11 mouse cellular contexts compared by ENCODE assay signal in genomic region chr5:115098195-115098594, GRCm38 (mm10). TPM values are rescaled to one million over a fixed set of nuclear protein-coding genes. Genes with fewer than 3 reads are reported as not detected.
DNase-seq lines count a peak whose midpoint lies in the region; ATAC-seq and TF ChIP-seq lines count a peak whose summit lies in the region.
"Had no signal": no experiment of that assay in that cellular context is flagged by ENCODE, and none has a peak within 500 bp of the region (broad histone marks: within the 10 kb centered on the region; RNA-seq: fewer than 3 reads in every experiment).

TSS of gene Gm10401 (minus strand) at chr5:115098295.

- no peak for ATAC-seq in forebrain, embryonic 12.5 days (ENCODE audit: low FRiP score)
- no peak for ATAC-seq in intestine, embryonic 16.5 days
- ATAC-seq in neural tube, embryonic 12.5 days (ENCODE audit: low FRiP score, low read depth): no peak

- H3K36me3 ChIP-seq in liver, adult 2 months (ENCODE audit: control insufficient read depth, insufficient read depth, low read length): peaks cover 9% of the 10 kb centered on the region; the same call in 1 of the 2 replicates
- peaks cover 77% of the 10 kb centered on the region for H3K36me3 ChIP-seq in forebrain, embryonic 12.5 days (replicated peaks)
- peaks cover 29% of the 10 kb centered on the region for H3K36me3 ChIP-seq in intestine, embryonic 16.5 days (ENCODE audit: control insufficient read depth, insufficient read depth, low read length)
- H3K36me3 ChIP-seq in neural tube, embryonic 12.5 days: peaks cover 59% of the 10 kb centered on the region

- no peaks in the 10 kb centered on the region for H3K79me2 ChIP-seq in liver, adult 2 months (ENCODE audit: control insufficient read depth, insufficient read depth, low read length)

- H3K27me3 ChIP-seq in liver, adult 2 months (ENCODE audit: control insufficient read depth, insufficient read depth, low read length): no peaks in the 10 kb centered on the region
- H3K27me3 ChIP-seq in forebrain, embryonic 12.5 days: no peaks in the 10 kb centered on the region
- no peaks in the 10 kb centered on the region for H3K27me3 ChIP-seq in intestine, embryonic 16.5 days (replicated peaks; ENCODE audit: control insufficient read depth, insufficient read depth, low read length)
- H3K27me3 ChIP-seq in neural tube, embryonic 12.5 days (replicated peaks): no peaks in the 10 kb centered on the region

- H3K27ac ChIP-seq in liver, adult 2 months (replicated peaks; ENCODE audit: insufficient read depth, low read depth, low read length): peak within 1 kb of the TSS; percentile 78; the same call in 1 of the 2 replicates
- H3K27ac ChIP-seq in forebrain, embryonic 12.5 days: no peak within 1 kb of the TSS
- no peak within 1 kb of the TSS for H3K27ac ChIP-seq in intestine, embryonic 16.5 days (ENCODE audit: low read length)
- H3K27ac ChIP-seq in neural tube, embryonic 12.5 days: no peak within 1 kb of the TSS

- DNase-seq in liver, adult 2 months (ENCODE audit: extremely low read depth, low read depth, low spot score): no peak
- no peak for DNase-seq in liver
- DNase-seq in gastrocnemius, postnatal 36 days: no peak
- DNase-seq in right cerebral cortex, adult 2 months (ENCODE audit: low spot score in 2 of 2): no peak
- DNase-seq in adrenal gland, postnatal 25 days: no peak
- DNase-seq: adrenal gland, adult 2 months; cerebellum, adult 8-10 months had no signal

- no peak within 1 kb of the TSS for H3K9ac ChIP-seq in liver, adult 2 months (ENCODE audit: low read depth, low read length)
- H3K9ac ChIP-seq in forebrain, embryonic 12.5 days: no peak within 1 kb of the TSS
- no peak within 1 kb of the TSS for H3K9ac ChIP-seq in intestine, embryonic 16.5 days (ENCODE audit: low read depth, low read length)
- H3K9ac ChIP-seq in neural tube, embryonic 12.5 days: no peak within 1 kb of the TSS

- no peaks in the 10 kb centered on the region for H3K9me3 ChIP-seq in forebrain, embryonic 12.5 days
- H3K9me3 ChIP-seq in intestine, embryonic 16.5 days (ENCODE audit: control insufficient read depth, low read length): no peaks in the 10 kb centered on the region
- H3K9me3 ChIP-seq in neural tube, embryonic 12.5 days: no peaks in the 10 kb centered on the region

- no peak within 1 kb of the TSS for H3K4me3 ChIP-seq in liver, adult 2 months (ENCODE audit: insufficient read depth, low read depth, low read length)
- H3K4me3 ChIP-seq in forebrain, embryonic 12.5 days (replicated peaks): no peak within 1 kb of the TSS
- no peak within 1 kb of the TSS for H3K4me3 ChIP-seq in intestine, embryonic 16.5 days (ENCODE audit: low read length)
- no peak within 1 kb of the TSS for H3K4me3 ChIP-seq in neural tube, embryonic 12.5 days

- no peak for TF ChIP-seq CTCF in liver, adult 2 months (IDR thresholded peaks at IDR 0.05; ENCODE audit: low read depth, low read length)

- WGBS in liver, adult 2 months: 98% methylated on average over 8 of the region's 8 CpGs
- WGBS in forebrain, embryonic 12.5 days: 92% methylated on average over 8 of the region's 8 CpGs
- WGBS in intestine, embryonic 16.5 days: 95% methylated on average over 8 of the region's 8 CpGs
- 96% methylated on average over 8 of the region's 8 CpGs for WGBS in neural tube, embryonic 12.5 days

- TF ChIP-seq POLR2A in liver, adult 2 months (IDR thresholded peaks at IDR 0.05; ENCODE audit: extremely low read depth, insufficient read depth, low read length): no peak

- intact Hi-C loops in gastrocnemius, postnatal 36 days (cut with DNase I): no loop called here

- peaks cover 29% of the 10 kb centered on the region for H3K4me1 ChIP-seq in liver, adult 2 months (ENCODE audit: control insufficient read depth, insufficient read depth, low read length)
- H3K4me1 ChIP-seq in forebrain, embryonic 12.5 days: no peaks in the 10 kb centered on the region
- H3K4me1 ChIP-seq in intestine, embryonic 16.5 days (ENCODE audit: control insufficient read depth, insufficient read depth, low read length): no peaks in the 10 kb centered on the region
- no peaks in the 10 kb centered on the region for H3K4me1 ChIP-seq in neural tube, embryonic 12.5 days

- H3K4me2 ChIP-seq in forebrain, embryonic 12.5 days: no peak within 1 kb of the TSS
- no peak within 1 kb of the TSS for H3K4me2 ChIP-seq in intestine, embryonic 16.5 days (ENCODE audit: low read depth, low read length)
- no peak within 1 kb of the TSS for H3K4me2 ChIP-seq in neural tube, embryonic 12.5 days (replicated peaks)

RNA-seq across cellular contexts. Expression of gene Gm10401, which starts in this region (rescaled TPM):
- not detected in 2 replicates for total RNA-seq in liver, adult 2 months (2014; rRNA removed)
- 0.17 TPM in 1 of 2 replicates, not detected in the other for polyA plus RNA-seq in liver, adult 2 months (2012; rRNA removed)
- 26.1 and 29.4 TPM in 2 replicates for polyA plus RNA-seq in forebrain, embryonic 12.5 days (2016; fragmentation: Nextera tagmentation; extraction: Ambion mirVana)
- polyA plus RNA-seq in intestine, embryonic 16.5 days (2015; fragmentation: Nextera tagmentation; extraction: Ambion mirVana): 17.6 and 22.0 TPM in 2 replicates
- polyA plus RNA-seq in neural tube, embryonic 12.5 days (2016; fragmentation: Nextera tagmentation; extraction: Ambion mirVana): 27.1 and 32.7 TPM in 2 replicates
- total RNA-seq in gastrocnemius, postnatal 36 days (2021): not detected
- not detected in 2 replicates for total RNA-seq in adrenal gland, postnatal 25 days (2021)
- total RNA-seq: adrenal gland, adult 2 months had no signal
- polyA plus RNA-seq: adrenal gland, adult 2 months; spleen, adult 2 months had no signal

Comparison
In these comparisons a context has a peak if more than half of its experiments do, and no peak if none do; other contexts are left out.
1. RNA of gene Gm10401 (polyA plus RNA-seq): 27.1 to 32.7 TPM in neural tube, embryonic 12.5 days, 26.1 to 29.4 TPM in forebrain, embryonic 12.5 days and 17.6 to 22.0 TPM in intestine, embryonic 16.5 days; 0.17 TPM in liver, adult 2 months; every median in the first group is over 10 times any median in the second.